Mouse (Mus musculus): ENCODE results near the gene AU022252. TPM values are rescaled to one million over a fixed set of nuclear protein-coding genes. Genes with fewer than 3 reads are reported as not detected.
"Not testable (repeated sequence)": the region's sequence is repeated elsewhere in the genome, so short reads cannot be mapped to it uniquely, and the experiment has no call there.

The AU022252 gene
- polyA plus RNA-seq (2012; rRNA removed) = 13.5 and 18.2 TPM in 2 replicates

DNA sequence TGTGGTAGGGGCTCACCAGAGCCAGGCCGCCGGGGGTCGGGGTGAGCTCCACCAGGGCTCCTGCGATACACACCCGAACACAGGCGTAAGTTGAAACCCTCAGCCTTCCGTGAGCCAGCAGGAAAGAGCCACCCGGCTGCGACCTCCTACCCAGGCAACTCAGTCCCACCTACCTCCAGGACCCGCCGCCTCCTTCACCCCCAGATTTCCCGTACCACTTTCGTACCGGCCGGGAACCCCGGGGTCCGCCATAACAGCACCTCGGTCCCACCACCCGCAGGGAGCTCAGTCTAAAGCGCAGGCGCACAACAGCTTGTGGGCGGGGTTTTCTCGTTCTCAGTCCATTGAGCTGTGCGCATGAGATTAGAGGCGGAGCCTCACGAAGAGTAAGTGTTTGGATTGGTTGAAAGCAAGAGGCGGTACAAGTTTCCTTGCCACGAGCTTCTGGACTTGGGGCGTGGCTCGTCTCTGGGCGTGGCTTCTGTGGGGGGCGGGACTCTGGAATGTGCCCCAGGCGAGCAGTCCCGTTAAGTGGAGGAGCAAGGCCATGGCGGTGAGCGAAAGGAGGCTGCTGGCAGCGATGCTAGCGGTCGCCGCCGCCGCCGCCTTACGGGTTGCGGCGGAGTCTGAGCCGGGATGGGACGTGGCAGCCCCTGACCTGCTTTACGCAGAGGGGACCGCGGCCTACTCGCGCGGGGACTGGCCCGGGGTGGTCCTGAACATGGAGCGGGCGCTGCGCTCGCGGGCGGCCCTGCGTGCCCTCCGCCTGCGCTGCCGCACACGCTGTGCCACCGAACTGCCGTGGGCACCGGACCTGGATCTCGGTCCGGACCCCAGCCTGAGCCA lies at the start of gene AU022252, which contains the start of gene P3h1:
TSS of gene AU022252 (minus strand) at position 303 of the 846 bp plus-strand sequence.
TSS of gene P3h1 (plus strand) at position 506 of the 846 bp plus-strand sequence.
- DNase-seq (ENCODE audit: low read depth) = peak; percentile 99
- peak; percentile 38; the same call in 1 of the 2 replicates for TF ChIP-seq POLR2A (IDR thresholded peaks at IDR 0.05; ENCODE audit: borderline replicate concordance, extremely low read depth, insufficient read depth, insufficient read length, poor library complexity, severe bottlenecking)
- TF ChIP-seq CTCF (IDR thresholded peaks at IDR 0.05; ENCODE audit: borderline replicate concordance, extremely low read depth, insufficient read depth, insufficient read length) = no peak

DNA sequence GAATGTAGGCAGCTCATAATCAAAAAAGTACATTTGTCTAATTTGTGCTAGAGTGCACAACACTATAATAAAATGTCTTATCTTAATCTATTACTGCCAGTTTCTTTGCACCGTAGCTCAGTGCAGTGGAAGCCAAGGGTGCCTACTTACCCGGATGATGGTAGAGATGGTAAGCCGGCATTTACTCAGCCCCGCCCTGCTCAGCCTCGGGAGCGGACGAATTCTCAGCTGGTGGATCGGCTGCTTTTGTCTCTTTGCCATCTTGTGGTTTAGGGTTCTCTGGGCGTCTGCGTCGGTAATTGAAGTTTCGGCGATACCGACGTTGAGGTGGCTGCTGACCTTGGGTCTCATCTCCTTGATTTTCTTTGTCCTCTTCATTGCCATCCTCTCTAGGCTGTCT lies 46.3 kb upstream of the AU022252 start:
- DNase-seq (ENCODE audit: low read depth) = not testable (repeated sequence)

- DNase-seq (ENCODE audit: low read depth) = no peak
- TF ChIP-seq CTCF (IDR thresholded peaks at IDR 0.05; ENCODE audit: borderline replicate concordance, extremely low read depth, insufficient read depth, insufficient read length) (no peak), POLR2A (IDR thresholded peaks at IDR 0.05; ENCODE audit: borderline replicate concordance, extremely low read depth, insufficient read depth, insufficient read length, poor library complexity, severe bottlenecking) (no peak)
These were observed 43.2 kb upstream of the AU022252 start for GRCm38 (mm10) chr4:119275726-119276125.

- TF ChIP-seq POLR2A (IDR thresholded peaks at IDR 0.05; ENCODE audit: borderline replicate concordance, extremely low read depth, insufficient read depth, insufficient read length, poor library complexity, severe bottlenecking) (no peak), CTCF (IDR thresholded peaks at IDR 0.05; ENCODE audit: borderline replicate concordance, extremely low read depth, insufficient read depth, insufficient read length) (no peak)
- no peak for DNase-seq (ENCODE audit: low read depth)
These were observed 42.7 kb upstream of the AU022252 start for GRCm38 (mm10) chr4:119275226-119275625.

GRCm38 (mm10) chr4:119274627-119275026 lies 42.1 kb upstream of the AU022252 start:
- DNase-seq (ENCODE audit: low read depth) = no peak
- TF ChIP-seq POLR2A (IDR thresholded peaks at IDR 0.05; ENCODE audit: borderline replicate concordance, extremely low read depth, insufficient read depth, insufficient read length, poor library complexity, severe bottlenecking) (no peak), CTCF (IDR thresholded peaks at IDR 0.05; ENCODE audit: borderline replicate concordance, extremely low read depth, insufficient read depth, insufficient read length) (no peak)

GRCm38 (mm10) chr4:119266606-119267005 lies 34.1 kb upstream of the AU022252 start:
- TF ChIP-seq POLR2A (IDR thresholded peaks at IDR 0.05; ENCODE audit: borderline replicate concordance, extremely low read depth, insufficient read depth, insufficient read length, poor library complexity, severe bottlenecking) (no peak), CTCF (IDR thresholded peaks at IDR 0.05; ENCODE audit: borderline replicate concordance, extremely low read depth, insufficient read depth, insufficient read length) (no peak)
- DNase-seq (ENCODE audit: low read depth) = no peak

DNA sequence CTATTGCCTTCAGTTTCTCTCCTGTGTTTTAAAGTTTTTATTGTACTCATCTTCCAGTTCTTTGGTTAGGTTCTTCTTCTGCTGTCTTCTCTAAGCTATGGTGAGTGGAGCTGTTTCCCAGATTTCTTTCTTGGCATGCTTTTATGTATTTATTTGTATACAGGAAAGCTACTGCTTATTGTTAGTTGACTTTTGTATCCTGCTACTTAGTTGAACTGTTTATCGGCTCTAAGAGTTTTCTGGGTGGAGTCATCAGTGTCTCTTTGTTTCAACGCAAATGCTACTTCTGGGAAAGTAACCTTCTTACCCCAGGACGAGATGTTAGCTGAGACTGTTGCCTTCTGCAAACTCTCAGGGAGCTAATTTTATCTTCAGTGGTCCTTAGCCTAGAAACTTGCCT lies 30.9 kb upstream of the AU022252 start:
- TF ChIP-seq CTCF (IDR thresholded peaks at IDR 0.05; ENCODE audit: borderline replicate concordance, extremely low read depth, insufficient read depth, insufficient read length) (no peak), POLR2A (IDR thresholded peaks at IDR 0.05; ENCODE audit: borderline replicate concordance, extremely low read depth, insufficient read depth, insufficient read length, poor library complexity, severe bottlenecking) (no peak)
- no peak for DNase-seq (ENCODE audit: low read depth)

GRCm38 (mm10) chr4:119262483-119262882 lies 30.0 kb upstream of the AU022252 start:
- no peak for DNase-seq (ENCODE audit: low read depth)
- no peak for TF ChIP-seq POLR2A (IDR thresholded peaks at IDR 0.05; ENCODE audit: borderline replicate concordance, extremely low read depth, insufficient read depth, insufficient read length, poor library complexity, severe bottlenecking)
- no peak for TF ChIP-seq CTCF (IDR thresholded peaks at IDR 0.05; ENCODE audit: borderline replicate concordance, extremely low read depth, insufficient read depth, insufficient read length)

DNA sequence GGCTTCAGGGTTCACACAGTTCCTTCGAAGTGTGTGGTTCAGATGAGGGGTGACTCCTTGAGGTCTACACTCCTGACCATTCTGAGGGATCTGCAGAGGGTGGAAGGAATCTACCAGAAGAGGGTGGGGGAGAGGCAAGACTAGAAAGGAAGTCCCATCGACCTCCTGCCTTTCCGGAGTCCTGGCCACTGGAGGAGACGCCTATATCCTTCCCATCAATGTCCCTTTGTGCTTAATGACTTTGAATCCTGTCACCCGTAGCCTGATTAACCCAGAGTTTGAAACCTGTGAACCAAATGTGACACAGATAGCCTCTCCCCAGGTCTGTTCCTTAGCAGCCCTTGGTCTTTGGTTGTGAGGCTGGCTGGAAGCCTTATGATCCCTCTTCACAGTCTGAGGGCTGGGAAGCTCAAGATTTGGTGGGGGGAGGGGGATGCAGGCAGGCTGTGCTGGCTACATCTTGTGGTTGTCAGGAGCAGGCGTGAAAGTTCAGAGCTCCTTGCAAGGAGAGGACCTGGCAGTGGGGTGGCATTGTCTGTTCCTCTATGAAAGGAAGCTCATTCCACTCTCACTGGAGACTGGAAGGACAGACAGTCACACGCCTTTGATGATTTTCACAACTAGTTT lies 28.7 kb upstream of the AU022252 start:
- DNase-seq (ENCODE audit: low read depth) = no peak
- TF ChIP-seq CTCF (IDR thresholded peaks at IDR 0.05; ENCODE audit: borderline replicate concordance, extremely low read depth, insufficient read depth, insufficient read length) (no peak), POLR2A (IDR thresholded peaks at IDR 0.05; ENCODE audit: borderline replicate concordance, extremely low read depth, insufficient read depth, insufficient read length, poor library complexity, severe bottlenecking) (no peak)

DNA sequence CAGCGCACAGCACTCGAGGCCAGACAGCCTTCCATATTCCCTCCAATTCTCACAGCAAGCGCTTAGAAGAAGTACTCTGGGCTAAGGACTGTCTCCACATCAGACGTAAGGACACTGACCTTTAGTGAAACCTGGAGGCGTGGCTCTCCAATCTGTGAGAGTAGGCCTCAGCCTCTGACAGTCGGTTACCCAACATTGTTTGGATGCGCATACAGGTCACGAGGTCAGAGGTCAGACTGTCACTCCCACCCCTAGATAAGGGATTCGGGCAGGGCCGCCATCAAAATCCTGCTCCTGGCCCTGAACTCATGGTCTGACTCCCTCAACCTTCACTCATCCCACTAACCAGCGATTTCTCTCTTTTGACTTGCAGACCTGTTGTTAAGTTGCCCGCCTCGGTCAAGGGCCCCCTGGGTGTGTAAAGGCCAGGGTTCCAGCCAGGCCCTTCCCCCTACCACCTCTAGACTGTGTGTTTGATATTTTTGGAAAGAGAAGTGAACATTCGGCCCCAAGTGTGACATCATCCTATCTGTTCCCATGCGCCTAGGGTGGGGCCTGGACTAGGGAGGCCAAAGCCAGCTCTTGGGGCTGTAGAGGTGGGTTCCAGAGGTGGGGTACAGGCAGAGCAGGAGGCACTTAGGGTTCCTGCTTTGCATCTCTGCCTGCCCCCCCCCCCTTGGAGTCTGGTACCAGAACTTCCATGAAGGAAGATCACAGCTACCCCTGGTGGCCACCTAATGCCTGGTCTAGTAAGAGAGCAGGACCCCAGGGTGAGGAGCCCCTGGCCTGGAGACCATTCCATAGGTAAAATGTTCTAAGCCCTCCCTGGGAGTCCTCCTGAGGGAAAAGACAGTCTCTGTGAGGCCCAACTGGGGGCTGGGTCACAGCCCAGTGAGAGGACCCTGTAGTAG lies 27.1 kb upstream of the AU022252 start:
- no peak for TF ChIP-seq POLR2A (IDR thresholded peaks at IDR 0.05; ENCODE audit: borderline replicate concordance, extremely low read depth, insufficient read depth, insufficient read length, poor library complexity, severe bottlenecking)
- no peak for TF ChIP-seq CTCF (IDR thresholded peaks at IDR 0.05; ENCODE audit: borderline replicate concordance, extremely low read depth, insufficient read depth, insufficient read length)
- DNase-seq (ENCODE audit: low read depth) = no peak

DNA sequence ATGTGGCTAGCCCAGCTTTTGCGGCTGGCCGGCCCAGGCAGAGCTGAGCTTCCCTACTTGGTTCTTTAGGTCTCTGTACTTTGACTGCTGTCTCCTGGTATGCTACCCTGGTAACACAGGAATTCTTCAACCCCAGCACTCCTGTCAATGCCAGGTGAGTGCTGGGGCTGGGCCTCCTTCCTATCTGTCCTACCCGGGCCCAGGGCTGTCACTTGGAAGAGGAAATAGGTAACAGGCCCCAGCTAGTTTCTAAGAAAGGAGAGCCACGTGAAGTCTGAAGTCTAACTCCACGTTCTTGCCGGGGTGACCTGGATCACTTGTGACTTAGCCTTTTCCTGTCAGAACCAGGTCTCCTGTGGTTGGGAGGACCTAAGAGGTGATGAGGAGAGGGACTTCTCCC lies 24.6 kb upstream of the AU022252 start:
- no peak for DNase-seq (ENCODE audit: low read depth)
- TF ChIP-seq CTCF (IDR thresholded peaks at IDR 0.05; ENCODE audit: borderline replicate concordance, extremely low read depth, insufficient read depth, insufficient read length) = no peak
- no peak for TF ChIP-seq POLR2A (IDR thresholded peaks at IDR 0.05; ENCODE audit: borderline replicate concordance, extremely low read depth, insufficient read depth, insufficient read length, poor library complexity, severe bottlenecking)

All from brain, embryonic 14.5 days (tissue).